Mouse (Mus musculus) liver, embryonic 15.5 days (tissue): ENCODE measurements around the gene Sprr2f. TPM values are rescaled to one million over a fixed set of nuclear protein-coding genes. Genes with fewer than 3 reads are reported as not detected.

Source experiments
- ATAC-seq: fragments of 200-750 bp; cut with Nextera tagmentation; 2 replicates; pipeline ENCODE4 v1.8.0; 2017; ENCODE audit warnings: moderate number of reproducible peaks, mild to moderate bottlenecking, moderate library complexity; ENCODE audit not compliant: insufficient read depth
- H3K27ac ChIP-seq: fragments of 300-500 bp; sonication (generic); replicated peaks from 2 replicates; pipeline ENCODE4 v1.5.1; 2015; ENCODE audit warnings: mild to moderate bottlenecking, inconsistent platforms
- H3K27me3 ChIP-seq: fragments of 300-500 bp; sonication (generic); 2 replicates; pipeline ENCODE4 v1.6.1; 2015; ENCODE audit warnings: mild to moderate bottlenecking, inconsistent platforms
- H3K36me3 ChIP-seq: fragments of 300-500 bp; sonication (generic); replicated peaks from 2 replicates; pipeline ENCODE4 v1.6.1; 2015; ENCODE audit warnings: moderate library complexity, mild to moderate bottlenecking, inconsistent platforms
- H3K4me1 ChIP-seq: fragments of 300-500 bp; sonication (generic); replicated peaks from 2 replicates; pipeline ENCODE4 v1.6.1; 2015; ENCODE audit warnings: inconsistent platforms
- H3K4me2 ChIP-seq: fragments of 300-500 bp; sonication (generic); 2 replicates; pipeline ENCODE4 v1.6.1; 2015; ENCODE audit warnings: moderate library complexity, mild to moderate bottlenecking, inconsistent platforms
- H3K4me3 ChIP-seq: fragments of 300-500 bp; sonication (generic); replicated peaks from 2 replicates; pipeline ENCODE4 v1.5.1; 2015; ENCODE audit warnings: mild to moderate bottlenecking, inconsistent platforms
- H3K9ac ChIP-seq: fragments of 300-500 bp; sonication (generic); 2 replicates; pipeline ENCODE4 v1.6.1; 2015; ENCODE audit warnings: moderate library complexity, mild to moderate bottlenecking, inconsistent platforms
- H3K9me3 ChIP-seq: fragments of 300-500 bp; sonication (generic); replicated peaks from 2 replicates; pipeline ENCODE4 v1.6.1; 2016; ENCODE audit warnings: inconsistent platforms
- WGBS: fragments of 180-500 bp; shearing (Covaris S2); methylation state at CpG from one replicate; pipeline ENCODE4 v1.1.7; 2015; ENCODE audit warnings: mixed read lengths; ENCODE audit not compliant: insufficient replicate concordance; 5-methylcytosine and 5-hydroxymethylcytosine counted together
- polyA plus RNA-seq: library from polyadenylated mRNA; unstranded; fragments of >200 nt; fragmentation: Nextera tagmentation; extraction: Ambion mirVana; gene quantifications from 2 replicates; pipeline ENCODE4 v1.2.1, GENCODE M21; 2015

Gene Sprr2f
- polyA plus RNA-seq: not detected in 2 replicates

DNA sequence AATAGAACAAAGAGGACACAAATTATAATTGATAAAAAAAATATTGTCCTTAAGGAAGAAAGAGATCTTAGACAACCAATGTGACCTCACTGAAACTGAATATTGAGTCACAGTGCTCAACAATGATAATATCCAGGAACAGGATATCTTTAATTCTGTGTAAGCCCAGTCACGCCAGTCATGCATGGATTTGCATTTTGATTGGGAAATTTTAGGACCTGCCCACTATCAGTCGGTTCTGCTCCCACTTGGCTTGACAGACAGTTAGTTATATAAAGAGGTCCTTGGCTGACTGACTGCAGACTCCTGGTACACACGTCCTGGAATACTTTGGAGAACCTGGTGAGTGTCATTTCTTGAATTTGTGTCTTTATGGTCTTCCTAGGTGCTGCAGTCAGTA, at the start of gene Sprr2f:
TSS of gene Sprr2f (plus strand) at position 301 of the 400 bp plus-strand sequence.
- no peak within 1 kb of the TSS for H3K4me3 ChIP-seq
- H3K36me3 ChIP-seq: no peaks in the 10 kb centered on the region
- no peaks in the 10 kb centered on the region for H3K27me3 ChIP-seq
- ATAC-seq: no peak
- H3K9ac ChIP-seq: no peak within 1 kb of the TSS
- no peak within 1 kb of the TSS for H3K27ac ChIP-seq
- WGBS: 30% methylated on average over 3 of the region's 3 CpGs
- H3K4me2 ChIP-seq: no peak within 1 kb of the TSS
- H3K9me3 ChIP-seq: no peaks in the 10 kb centered on the region
- H3K4me1 ChIP-seq: no peaks in the 10 kb centered on the region

DNA sequence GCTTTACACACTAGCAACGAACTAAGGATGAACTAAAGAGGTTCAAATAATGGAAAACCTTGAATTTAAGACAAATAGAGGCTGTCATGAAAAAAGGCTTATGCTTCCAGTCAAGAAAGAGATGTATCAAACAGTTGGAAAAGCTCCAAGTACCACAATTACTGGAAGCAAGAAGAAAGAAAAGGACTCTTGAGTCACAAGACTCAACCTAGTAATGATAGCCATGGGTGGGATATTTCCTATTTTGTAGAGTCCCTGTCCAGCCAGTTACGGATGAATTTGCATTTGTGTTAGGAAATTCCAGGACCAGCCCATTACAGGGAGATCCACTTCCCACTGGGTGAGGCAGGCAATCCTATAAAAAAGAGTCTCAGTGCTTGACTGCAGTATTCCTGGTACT, 48.7 kb upstream of the Sprr2f start, which contains the start of gene Sprr2b:
TSS of gene Sprr2b (plus strand) at position 301 of the 400 bp plus-strand sequence.
- Histone ChIP-seq H3K27ac (no peak within 1 kb of the TSS), H3K4me1 (no peaks in the 10 kb centered on the region), H3K27me3 (no peaks in the 10 kb centered on the region), H3K36me3 (no peaks in the 10 kb centered on the region), H3K4me3 (no peak within 1 kb of the TSS), H3K9ac (no peak within 1 kb of the TSS), H3K9me3 (no peaks in the 10 kb centered on the region), H3K4me2 (no peak within 1 kb of the TSS)
- 60% methylated on average over 2 of the region's 2 CpGs for WGBS
- ATAC-seq: no peak

DNA sequence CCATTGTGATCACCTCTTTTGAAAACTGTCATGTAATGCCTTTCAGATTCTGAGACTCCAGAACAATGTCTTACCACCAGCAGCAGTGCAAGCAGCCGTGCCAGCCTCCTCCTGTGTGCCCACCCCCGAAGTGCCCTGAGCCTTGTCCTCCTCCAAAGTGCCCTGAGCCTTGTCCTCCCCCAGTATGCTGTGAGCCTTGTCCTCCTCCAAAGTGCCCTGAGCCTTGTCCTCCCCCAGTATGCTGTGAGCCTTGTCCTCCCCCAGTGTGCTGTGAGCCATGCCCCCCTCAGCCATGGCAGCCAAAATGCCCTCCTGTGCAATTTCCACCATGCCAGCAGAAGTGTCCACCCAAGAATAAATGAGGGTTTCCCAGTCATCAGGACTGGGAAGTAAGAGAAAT, 47.6 kb upstream of the Sprr2f start:
- Histone ChIP-seq H3K9ac (no peak overlapping the region), H3K4me1 (no peaks in the 10 kb centered on the region), H3K9me3 (no peaks in the 10 kb centered on the region), H3K4me2 (no peak overlapping the region), H3K27me3 (no peaks in the 10 kb centered on the region), H3K27ac (no peak overlapping the region), H3K4me3 (no peak overlapping the region), H3K36me3 (no peaks in the 10 kb centered on the region)
- ATAC-seq: no peak
- WGBS: 48% methylated on average over 2 of the region's 2 CpGs

DNA sequence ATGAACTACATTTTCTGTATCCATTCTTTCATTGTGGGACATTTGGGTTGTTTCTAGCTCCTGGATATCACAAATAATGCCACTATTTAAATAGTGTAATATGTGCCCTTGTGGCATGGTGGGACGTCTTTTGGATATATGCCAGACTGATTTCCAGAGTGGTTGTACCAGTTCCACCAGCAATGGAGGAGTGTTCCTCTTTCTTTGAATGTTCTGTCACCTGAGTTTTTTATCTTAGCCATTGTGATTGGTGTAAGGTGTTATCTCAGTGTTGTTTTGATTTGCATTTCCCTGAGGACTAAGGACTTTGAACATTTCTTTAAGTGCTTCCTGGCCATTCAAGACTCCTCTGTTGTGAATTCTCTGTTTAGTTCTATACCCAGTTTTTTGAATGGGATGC, 28.7 kb upstream of the Sprr2f start:
- H3K9me3 ChIP-seq: no peaks in the 10 kb centered on the region
- no peak for ATAC-seq
- WGBS: 47% methylated on average over 1 of the region's 1 CpGs
- no peaks in the 10 kb centered on the region for H3K36me3 ChIP-seq
- no peak overlapping the region for H3K4me2 ChIP-seq
- no peak overlapping the region for H3K27ac ChIP-seq
- H3K4me1 ChIP-seq: no peaks in the 10 kb centered on the region
- no peaks in the 10 kb centered on the region for H3K27me3 ChIP-seq
- H3K4me3 ChIP-seq: no peak overlapping the region
- H3K9ac ChIP-seq: no peak overlapping the region

DNA sequence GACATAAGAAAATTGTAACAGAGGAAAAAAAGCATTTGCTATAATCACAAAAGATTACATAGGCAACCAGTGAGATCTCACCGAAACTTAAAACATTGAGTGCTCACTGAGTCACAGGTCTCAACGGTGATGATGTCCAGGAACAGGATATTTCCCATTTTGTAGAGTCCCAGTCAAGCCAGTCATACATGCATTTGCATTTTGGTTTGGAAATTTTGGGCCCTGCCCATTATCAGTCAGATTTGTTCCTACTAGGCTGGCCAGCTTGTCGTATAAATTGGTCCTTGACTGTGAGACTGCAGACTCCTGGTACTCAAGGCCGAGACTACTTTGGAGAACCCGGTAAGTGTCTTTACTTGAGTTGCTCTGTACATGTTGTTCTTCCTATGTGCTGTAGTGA, 26.1 kb upstream of the Sprr2f start, which contains the start of gene Sprr2d:
TSS of gene Sprr2d (plus strand) at position 301 of the 400 bp plus-strand sequence.
- Histone ChIP-seq H3K36me3 (no peaks in the 10 kb centered on the region), H3K9me3 (no peaks in the 10 kb centered on the region), H3K4me1 (no peaks in the 10 kb centered on the region), H3K9ac (no peak within 1 kb of the TSS), H3K27ac (no peak within 1 kb of the TSS), H3K4me3 (no peak within 1 kb of the TSS), H3K4me2 (no peak within 1 kb of the TSS), H3K27me3 (no peaks in the 10 kb centered on the region)
- WGBS: 71% methylated on average over 5 of the region's 5 CpGs
- ATAC-seq: no peak

DNA sequence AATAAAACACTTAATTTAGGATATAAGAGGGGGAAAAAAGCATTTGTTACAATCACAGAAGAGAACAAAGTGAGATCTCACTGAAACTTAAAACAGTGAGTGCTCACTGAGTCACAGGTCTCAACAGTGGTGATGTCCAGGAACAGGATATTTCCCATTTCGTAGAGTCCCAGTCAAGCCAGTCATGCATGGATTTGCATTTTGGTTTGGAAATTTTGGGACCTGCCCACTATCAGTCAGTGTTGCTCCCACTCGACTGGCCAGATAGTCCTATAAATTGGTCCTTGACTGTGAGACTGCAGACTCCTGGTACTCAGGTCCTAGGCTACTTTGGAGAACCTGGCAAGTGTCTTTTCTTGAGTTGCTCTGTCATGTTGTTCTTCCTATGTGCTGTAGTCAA, 13.1 kb upstream of the Sprr2f start, which contains the start of gene Sprr2e:
TSS of gene Sprr2e (plus strand) at position 301 of the 400 bp plus-strand sequence.
- Histone ChIP-seq H3K27me3 (no peaks in the 10 kb centered on the region), H3K9ac (no peak within 1 kb of the TSS), H3K36me3 (no peaks in the 10 kb centered on the region), H3K27ac (no peak within 1 kb of the TSS), H3K4me3 (no peak within 1 kb of the TSS), H3K9me3 (no peaks in the 10 kb centered on the region), H3K4me1 (no peaks in the 10 kb centered on the region), H3K4me2 (no peak within 1 kb of the TSS)
- ATAC-seq: no peak
- 58% methylated on average over 2 of the region's 2 CpGs for WGBS

DNA sequence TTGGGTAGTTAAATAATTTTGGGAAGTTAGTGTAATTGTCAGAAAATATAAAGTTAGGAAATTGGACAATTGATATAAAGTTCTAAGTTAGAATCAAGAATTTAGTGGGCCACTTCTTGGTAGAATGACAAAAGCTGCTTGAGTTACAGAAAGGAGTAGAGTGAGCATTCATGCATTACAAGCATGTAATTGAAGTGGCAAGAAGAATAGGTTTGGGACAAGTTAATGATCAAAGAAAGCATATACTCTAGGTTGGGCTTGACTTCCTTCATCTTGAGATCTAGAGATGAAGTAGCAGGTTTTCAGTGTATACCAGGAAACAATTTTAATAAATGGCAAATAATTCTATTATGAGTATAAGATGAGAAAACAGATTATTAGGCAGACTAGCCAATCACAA, 3.4 kb upstream of the Sprr2f start:
- Histone ChIP-seq H3K4me1 (no peaks in the 10 kb centered on the region), H3K27me3 (no peaks in the 10 kb centered on the region), H3K36me3 (no peaks in the 10 kb centered on the region), H3K4me2 (no peak overlapping the region), H3K9me3 (no peaks in the 10 kb centered on the region), H3K4me3 (no peak overlapping the region), H3K27ac (no peak overlapping the region), H3K9ac (no peak overlapping the region)
- no peak for ATAC-seq

DNA sequence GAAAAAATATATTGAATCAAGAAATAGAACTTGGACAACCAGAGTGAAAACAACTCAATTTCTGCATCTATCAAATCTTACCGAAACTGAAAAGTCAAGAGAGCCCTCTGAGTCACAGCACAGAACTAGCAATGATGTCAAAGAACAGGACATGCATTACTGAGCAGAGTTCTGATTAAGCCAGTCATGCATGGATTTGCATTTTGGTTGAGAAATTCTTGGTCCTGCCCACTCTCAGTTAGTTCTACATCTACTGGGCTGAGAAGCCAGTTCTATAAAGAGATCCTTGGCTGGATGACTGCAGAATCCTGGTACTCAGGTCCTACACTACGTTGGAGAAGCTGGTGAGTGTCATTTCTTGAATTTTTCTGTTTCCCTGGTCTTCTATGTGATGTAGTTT, 8.6 kb downstream of the Sprr2f start:
- H3K4me1 ChIP-seq: no peaks in the 10 kb centered on the region
- 46% methylated on average over 2 of the region's 2 CpGs for WGBS
- H3K9me3 ChIP-seq: no peaks in the 10 kb centered on the region
- H3K36me3 ChIP-seq: no peaks in the 10 kb centered on the region
- no peak for ATAC-seq
- no peak overlapping the region for H3K4me3 ChIP-seq
- no peak overlapping the region for H3K9ac ChIP-seq
- no peak overlapping the region for H3K27ac ChIP-seq
- no peaks in the 10 kb centered on the region for H3K27me3 ChIP-seq
- H3K4me2 ChIP-seq: no peak overlapping the region

DNA sequence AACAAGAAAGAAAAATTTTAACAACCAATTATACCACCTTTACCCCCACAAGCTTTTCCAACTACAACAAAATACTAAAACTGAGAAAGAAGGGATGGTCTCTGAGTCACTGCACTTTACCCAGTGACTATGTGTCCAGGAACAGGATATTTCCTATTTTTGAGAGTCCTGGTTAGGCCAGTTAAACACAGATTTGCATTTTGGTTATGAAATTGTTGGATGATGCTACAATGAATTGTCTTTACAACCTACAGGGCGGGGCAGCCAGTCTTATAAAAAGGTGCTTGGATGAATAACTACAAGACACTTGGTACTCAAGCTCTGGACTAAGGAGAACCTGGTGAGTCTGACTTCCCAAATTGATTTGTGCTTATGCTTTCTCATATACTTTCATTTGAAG, 20.4 kb downstream of the Sprr2f start, which contains the start of gene Sprr2h:
TSS of gene Sprr2h (plus strand) at position 301 of the 400 bp plus-strand sequence.
- H3K27ac ChIP-seq: no peak within 1 kb of the TSS
- no peaks in the 10 kb centered on the region for H3K9me3 ChIP-seq
- ATAC-seq: no peak
- no peaks in the 10 kb centered on the region for H3K4me1 ChIP-seq
- H3K4me3 ChIP-seq: no peak within 1 kb of the TSS
- no peak within 1 kb of the TSS for H3K9ac ChIP-seq
- no peaks in the 10 kb centered on the region for H3K27me3 ChIP-seq
- H3K4me2 ChIP-seq: no peak within 1 kb of the TSS
- 52% methylated on average over 1 of the region's 1 CpGs for WGBS
- no peaks in the 10 kb centered on the region for H3K36me3 ChIP-seq

DNA sequence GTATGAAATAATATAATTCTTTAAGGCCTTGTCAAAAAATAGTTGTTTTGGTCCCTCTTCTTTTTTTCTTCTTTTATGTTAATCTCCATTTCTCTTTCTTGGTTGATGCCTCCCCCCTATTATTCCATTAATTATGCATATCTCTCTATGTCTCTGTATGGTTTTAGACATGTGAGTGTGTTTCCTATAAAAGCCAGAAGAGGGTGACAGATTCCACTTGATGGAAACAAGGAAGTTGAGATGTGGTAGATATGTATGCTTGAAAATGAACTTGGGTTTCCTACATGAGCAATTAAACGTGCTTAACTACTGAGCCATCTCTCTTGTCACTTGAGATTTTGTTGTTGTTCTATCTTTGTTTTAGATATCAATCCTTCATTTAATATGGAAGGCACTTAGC, 29.3 kb downstream of the Sprr2f start:
- Histone ChIP-seq H3K9ac (no peak overlapping the region), H3K36me3 (no peaks in the 10 kb centered on the region), H3K4me1 (no peaks in the 10 kb centered on the region), H3K4me2 (no peak overlapping the region), H3K4me3 (no peak overlapping the region), H3K9me3 (no peaks in the 10 kb centered on the region), H3K27ac (no peak overlapping the region), H3K27me3 (no peaks in the 10 kb centered on the region)
- 35% methylated on average over 1 of the region's 1 CpGs for WGBS
- no peak for ATAC-seq

DNA sequence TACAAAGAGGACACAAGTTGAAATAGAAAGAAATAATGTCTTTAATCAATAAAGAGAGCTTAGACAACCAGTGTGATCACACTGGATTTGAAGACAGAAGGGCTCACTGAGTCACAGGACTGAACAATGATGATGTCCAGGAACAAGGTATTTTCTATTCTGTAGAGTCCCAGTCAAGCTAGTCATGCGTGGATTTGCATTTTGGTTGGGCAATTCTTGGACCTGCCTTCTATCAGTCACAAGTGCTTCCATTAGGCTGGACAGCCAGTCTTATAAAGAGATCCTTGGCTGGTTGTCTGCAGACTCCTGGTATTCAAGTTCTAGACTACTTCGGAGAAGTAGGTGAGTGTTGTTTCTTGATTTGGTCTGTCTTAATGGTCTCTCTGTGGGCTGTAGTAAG, 42.7 kb downstream of the Sprr2f start, which contains the start of gene Sprr2i:
TSS of gene Sprr2i (plus strand) at position 301 of the 400 bp plus-strand sequence.
- no peak for ATAC-seq
- Histone ChIP-seq H3K27me3 (no peaks in the 10 kb centered on the region), H3K4me1 (no peaks in the 10 kb centered on the region), H3K9me3 (no peaks in the 10 kb centered on the region), H3K4me2 (no peak within 1 kb of the TSS), H3K36me3 (no peaks in the 10 kb centered on the region), H3K4me3 (no peak within 1 kb of the TSS), H3K9ac (no peak within 1 kb of the TSS), H3K27ac (no peak within 1 kb of the TSS)
- WGBS: 72% methylated on average over 2 of the region's 2 CpGs
